Mouse (Mus musculus) granulocyte monocyte progenitor cell, adult 5-6 weeks (primary cell): ENCODE data around the gene Ppm1h. TPM values are rescaled to one million over a fixed set of nuclear protein-coding genes. Genes with fewer than 3 reads are reported as not detected.

Source experiments
- ATAC-seq: replicated peaks from 2 replicates; pipeline ENCODE4 v1.8.0; 2016; ENCODE audit warnings: mild to moderate bottlenecking, moderate TSS enrichment, inconsistent platforms; ENCODE audit not compliant: poor library complexity, severe bottlenecking
- total RNA-seq, 2 experiments: library from RNA; stranded (forward) in 1 of 2; stranded (reverse) in 1 of 2; fragments of 200-712, 200-1000 nt in 1 of 2; fragments of >200 nt in 1 of 2; fragmentation: Nextera tagmentation in 1 of 2; gene quantifications; 2 replicates each; pipeline ENCODE4 v1.2.3; 2014 to 2017

Gene Ppm1h
- total RNA-seq, 2 experiments from 2014 or later = 25.0 to 37.0 TPM

DNA sequence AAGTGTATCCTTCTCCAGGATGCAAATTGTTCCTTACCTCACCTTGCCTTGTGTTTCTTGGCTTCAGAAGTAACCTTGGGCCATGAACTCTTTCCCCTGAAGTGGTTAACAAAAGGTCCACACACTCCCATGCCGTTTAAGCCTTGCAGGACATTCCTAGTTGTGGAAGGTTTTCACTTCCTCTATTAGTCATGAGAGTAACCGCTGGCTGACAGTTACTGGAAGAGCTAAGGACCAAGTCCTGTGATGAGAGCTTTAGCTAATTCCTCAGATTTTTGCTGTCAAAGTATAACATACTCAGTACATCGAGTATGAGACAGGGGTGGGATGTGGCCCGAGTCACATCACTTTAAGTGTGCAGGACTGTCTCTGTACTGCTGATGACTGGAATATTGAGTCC is 204.1 kb downstream of the Ppm1h start:
- ATAC-seq = peak; percentile 89

GRCm38 (mm10) chr10:122883823-122884743 is 205.5 kb downstream of the Ppm1h start:
- no peak for ATAC-seq

- no peak for ATAC-seq
Observed at GRCm38 (mm10) chr10:122885301-122885700, 206.7 kb downstream of the Ppm1h start.

DNA sequence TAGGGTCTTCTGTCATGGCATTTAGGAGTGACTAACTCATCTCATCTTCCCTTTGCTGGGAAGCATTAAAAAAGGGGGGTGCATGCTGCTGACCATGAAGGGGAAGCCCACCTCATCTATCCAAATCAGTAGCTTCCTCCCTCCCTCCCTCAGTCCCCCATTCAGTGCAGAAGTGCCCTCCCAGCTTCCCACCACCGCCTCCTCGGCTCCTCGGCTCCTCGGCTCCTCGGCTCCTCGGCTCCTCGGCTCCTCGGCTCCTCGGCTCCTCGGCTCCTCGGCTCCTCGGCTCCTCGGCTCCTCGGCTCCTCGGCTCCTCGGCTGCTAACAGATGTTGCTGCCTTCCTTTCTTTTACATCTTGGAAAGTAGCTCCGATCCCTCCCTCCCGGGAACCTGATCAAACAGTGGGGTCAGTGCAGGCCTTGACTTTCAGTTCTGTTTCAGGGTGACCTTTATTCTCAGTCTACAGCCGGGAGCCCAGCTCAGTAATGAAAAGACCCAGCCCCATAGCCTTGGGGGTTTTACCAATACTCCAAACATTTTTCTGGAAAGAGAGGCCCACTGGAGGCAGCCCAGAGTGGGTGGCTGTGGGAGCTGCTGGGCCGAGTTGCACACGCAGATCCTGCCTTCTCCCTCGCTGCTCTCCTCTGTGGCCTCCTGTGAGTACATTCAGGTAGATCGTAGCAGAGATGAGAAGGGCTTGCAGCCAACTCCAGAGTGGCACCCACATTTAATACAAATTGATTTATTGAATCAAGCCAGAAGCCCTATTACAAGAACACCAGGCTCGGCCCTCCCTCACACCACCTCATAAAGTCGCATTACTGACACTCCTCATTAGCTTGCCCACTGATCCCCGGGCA is 207.7 kb downstream of the Ppm1h start:
- ATAC-seq = peak; percentile 59

DNA sequence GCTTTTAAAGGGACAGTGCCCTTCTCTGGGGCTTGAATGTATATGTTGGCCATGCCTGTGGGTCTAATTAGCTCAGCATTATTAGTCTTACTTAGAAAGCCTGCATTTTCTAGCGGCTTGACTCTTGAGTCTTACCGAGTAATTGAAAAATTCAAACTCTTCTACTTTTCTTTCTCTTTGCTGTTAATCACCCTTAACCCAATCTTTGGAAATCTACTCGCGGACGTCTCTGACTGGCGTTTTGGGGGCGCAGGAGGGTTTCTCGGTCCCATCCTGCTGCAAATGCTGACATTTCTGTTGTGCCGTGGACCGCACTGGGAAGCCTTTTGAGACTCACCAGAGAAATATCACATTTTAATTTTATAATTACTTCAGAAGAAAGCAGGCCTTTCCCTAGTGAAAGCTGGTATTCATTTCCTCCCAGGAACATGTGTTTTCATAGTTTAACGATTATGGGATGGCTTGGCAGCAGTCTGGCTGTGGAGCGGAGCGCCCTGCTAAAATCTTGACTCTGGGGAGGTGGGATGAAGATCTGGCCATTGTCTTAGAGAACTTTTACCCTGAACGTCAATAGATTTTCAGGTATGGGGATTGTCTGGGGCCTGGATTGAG is 208.5 kb downstream of the Ppm1h start:
- ATAC-seq = no peak

- no peak for ATAC-seq
Observed at GRCm38 (mm10) chr10:122887528-122888183, 209.1 kb downstream of the Ppm1h start.

- no peak for ATAC-seq
Observed at GRCm38 (mm10) chr10:122890682-122891350, 212.3 kb downstream of the Ppm1h start.

- no peak for ATAC-seq
Observed at GRCm38 (mm10) chr10:122891461-122891860, 212.9 kb downstream of the Ppm1h start.

GRCm38 (mm10) chr10:122894555-122895069 is 216.1 kb downstream of the Ppm1h start:
- peak; percentile 93 for ATAC-seq

GRCm38 (mm10) chr10:122895121-122895770 is 216.7 kb downstream of the Ppm1h start:
- peak; percentile 45 for ATAC-seq

- no peak for ATAC-seq
Observed at GRCm38 (mm10) chr10:122899971-122900370, 221.4 kb downstream of the Ppm1h start.

- ATAC-seq = no peak
Observed at GRCm38 (mm10) chr10:122900466-122900865, 221.9 kb downstream of the Ppm1h start.

GRCm38 (mm10) chr10:122901379-122901778 is 222.8 kb downstream of the Ppm1h start:
- ATAC-seq = no peak

- 0 out of 2 replicates have a peak, but pooled peaks have one; percentile 15 for ATAC-seq
Observed at GRCm38 (mm10) chr10:122909406-122910032, 231.0 kb downstream of the Ppm1h start.

- ATAC-seq = no peak
Observed at GRCm38 (mm10) chr10:122910798-122911225, 232.2 kb downstream of the Ppm1h start.

DNA sequence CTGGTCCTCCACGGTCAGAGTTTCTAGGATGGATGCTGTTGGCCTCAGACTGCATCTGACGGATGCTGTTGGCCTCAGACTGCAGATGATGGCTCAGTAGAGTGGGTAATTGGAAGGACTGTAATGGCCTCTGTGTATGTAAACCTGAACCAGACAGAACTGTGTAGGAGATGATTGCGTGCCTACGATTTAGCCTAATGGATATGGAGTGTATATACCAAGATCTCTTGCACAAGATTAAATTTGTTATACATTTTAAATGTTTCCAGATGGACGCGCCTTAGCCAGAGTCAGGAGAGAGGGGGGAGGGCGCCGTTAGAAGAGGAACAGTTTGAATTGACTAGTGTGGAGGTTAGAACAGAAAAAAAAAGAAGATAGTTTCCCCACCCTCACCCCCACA is 233.1 kb downstream of the Ppm1h start:
- ATAC-seq = no peak

DNA sequence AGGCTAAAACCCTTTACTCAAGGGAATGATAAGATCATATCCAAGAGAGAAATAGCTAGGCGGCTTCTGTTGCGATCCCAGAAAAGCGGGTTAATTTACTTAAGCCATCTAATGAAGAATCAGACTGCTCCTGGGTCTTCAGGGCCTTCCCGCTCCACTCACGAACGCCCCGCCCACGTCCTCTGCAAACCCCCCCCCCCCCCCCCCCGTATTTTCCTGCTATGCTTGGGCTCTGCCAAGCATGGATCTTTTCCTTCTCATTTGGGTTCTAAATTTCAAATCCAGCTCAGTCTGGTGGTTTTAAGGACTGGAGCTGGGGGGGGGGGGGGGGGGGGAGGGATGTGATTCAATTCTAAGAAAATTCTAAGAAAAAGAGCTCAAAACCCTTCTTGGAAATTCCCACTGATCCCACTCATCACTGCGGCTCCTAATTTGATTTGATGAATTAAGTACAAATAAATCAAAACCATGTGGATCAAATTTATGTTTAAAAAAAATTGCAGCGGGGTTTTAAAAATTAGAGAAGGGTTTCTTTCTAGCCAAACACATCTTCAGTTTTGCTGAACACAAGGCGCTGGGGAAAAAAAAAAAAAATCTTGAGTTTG is 233.6 kb downstream of the Ppm1h start:
- ATAC-seq = no peak
